Mouse (Mus musculus) intestine, postnatal 0 days (tissue): Measurements from ENCODE around the gene Cel. TPM values are rescaled to one million over a fixed set of nuclear protein-coding genes. Genes with fewer than 3 reads are reported as not detected.

Experiments
- ATAC-seq: fragments of 200-750 bp; cut with Nextera tagmentation; 2 replicates; pipeline ENCODE4 v1.8.0; 2017; ENCODE audit warnings: mild to moderate bottlenecking, moderate TSS enrichment, moderate library complexity
- H3K27ac ChIP-seq: fragments of 300-500 bp; sonication (generic); 2 replicates; pipeline ENCODE4 v1.5.1; 2014; ENCODE audit warnings: mild to moderate bottlenecking, low read depth, low read length, moderate library complexity
- H3K27me3 ChIP-seq: fragments of 300-500 bp; sonication (generic); replicated peaks from 2 replicates; pipeline ENCODE4 v1.6.1; 2014; ENCODE audit warnings: low read length, mixed read lengths; ENCODE audit not compliant: control insufficient read depth, insufficient read depth
- H3K36me3 ChIP-seq: fragments of 300-500 bp; sonication (generic); 2 replicates; pipeline ENCODE4 v1.6.1; 2014; ENCODE audit warnings: mild to moderate bottlenecking, moderate library complexity; ENCODE audit not compliant: control insufficient read depth, insufficient read depth
- H3K4me1 ChIP-seq: fragments of 300-500 bp; sonication (generic); replicated peaks from 2 replicates; pipeline ENCODE4 v1.6.1; 2014; ENCODE audit warnings: antibody characterized with exemption, low read length, mixed read lengths; ENCODE audit not compliant: control insufficient read depth, insufficient read depth
- H3K4me2 ChIP-seq: fragments of 300-500 bp; sonication (generic); replicated peaks from 2 replicates; pipeline ENCODE4 v1.6.1; 2014; ENCODE audit warnings: low read depth, mild to moderate bottlenecking, moderate library complexity
- H3K4me3 ChIP-seq: fragments of 300-500 bp; sonication (generic); 2 replicates; pipeline ENCODE4 v1.5.1; 2014; ENCODE audit warnings: low read depth, low read length
- H3K9ac ChIP-seq: fragments of 300-500 bp; sonication (generic); 2 replicates; pipeline ENCODE4 v1.6.1; 2014; ENCODE audit warnings: mild to moderate bottlenecking, low read depth, low read length
- H3K9me3 ChIP-seq: fragments of 300-500 bp; sonication (generic); 2 replicates; pipeline ENCODE4 v1.6.1; 2016; ENCODE audit warnings: mixed run types; ENCODE audit not compliant: control insufficient read depth
- CTCF ChIP-seq: sonication (generic); IDR thresholded peaks from 2 replicates; pipeline ENCODE4 v1.5.1; 2016; ENCODE audit warnings: low read depth, mild to moderate bottlenecking, control low read depth, antibody characterized with exemption, moderate library complexity
- WGBS: fragments of 180-500 bp; shearing (Covaris S2); extraction: QIAGEN DNeasy Blood & Tissue Kit; methylation state at CpG from one replicate; pipeline ENCODE4 v1.1.7; 2014; 5-methylcytosine and 5-hydroxymethylcytosine counted together
- polyA plus RNA-seq: library from polyadenylated mRNA; unstranded; fragments of >200 nt; fragmentation: Nextera tagmentation; extraction: Ambion mirVana; gene quantifications from 2 replicates; pipeline ENCODE4 v1.2.1, GENCODE M21; 2015

Gene Cel
- polyA plus RNA-seq, 1 experiment from 2014 or later: 5.5 TPM

DNA sequence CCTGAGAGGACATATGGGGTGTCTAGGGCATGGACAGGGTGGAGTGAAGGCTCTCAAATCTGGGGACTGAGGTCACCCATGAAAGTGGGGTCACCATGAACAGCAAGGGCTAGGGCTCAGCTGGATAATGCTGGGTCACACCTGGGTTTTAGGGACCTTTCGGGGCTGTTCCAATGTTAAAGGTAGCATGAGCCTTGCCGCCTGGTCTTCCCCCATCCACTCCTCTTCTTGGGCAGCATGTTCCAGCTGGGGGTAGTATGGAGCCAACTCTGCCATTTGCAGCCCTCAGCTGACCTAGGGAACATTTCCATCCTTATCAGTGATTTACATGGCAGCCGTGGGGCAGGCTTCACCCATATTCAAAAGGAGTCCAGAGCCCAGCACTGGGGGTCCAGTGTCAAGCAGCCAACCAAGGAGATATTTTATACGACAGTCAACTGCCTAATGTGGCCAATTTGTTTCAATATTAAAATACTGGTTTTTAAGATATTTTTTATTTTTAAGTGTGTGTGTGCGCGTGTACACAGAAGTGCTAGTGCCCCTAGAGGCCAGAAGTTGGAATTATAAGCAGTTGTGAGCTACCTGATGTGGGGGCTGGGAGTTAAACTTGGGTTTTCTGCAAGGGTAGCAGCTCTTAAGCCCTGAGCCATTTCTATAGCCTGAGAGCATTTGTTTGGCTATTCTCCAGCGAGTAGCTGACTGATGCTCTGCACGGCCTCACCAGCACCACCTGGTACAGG is 43.6 kb upstream of the Cel start:
- Histone ChIP-seq H3K4me3 (no peak overlapping the region), H3K4me2 (no peak overlapping the region), H3K9ac (no peak overlapping the region), H3K36me3 (no peaks in the 10 kb centered on the region; the same call in 1 of the 2 replicates), H3K9me3 (no peaks in the 10 kb centered on the region), H3K27me3 (no peaks in the 10 kb centered on the region), H3K4me1 (no peaks in the 10 kb centered on the region), H3K27ac (no peak overlapping the region)
- ATAC-seq: no peak
- peak; percentile 54 for TF ChIP-seq CTCF
- 63% methylated on average over 8 of the region's 8 CpGs for WGBS

DNA sequence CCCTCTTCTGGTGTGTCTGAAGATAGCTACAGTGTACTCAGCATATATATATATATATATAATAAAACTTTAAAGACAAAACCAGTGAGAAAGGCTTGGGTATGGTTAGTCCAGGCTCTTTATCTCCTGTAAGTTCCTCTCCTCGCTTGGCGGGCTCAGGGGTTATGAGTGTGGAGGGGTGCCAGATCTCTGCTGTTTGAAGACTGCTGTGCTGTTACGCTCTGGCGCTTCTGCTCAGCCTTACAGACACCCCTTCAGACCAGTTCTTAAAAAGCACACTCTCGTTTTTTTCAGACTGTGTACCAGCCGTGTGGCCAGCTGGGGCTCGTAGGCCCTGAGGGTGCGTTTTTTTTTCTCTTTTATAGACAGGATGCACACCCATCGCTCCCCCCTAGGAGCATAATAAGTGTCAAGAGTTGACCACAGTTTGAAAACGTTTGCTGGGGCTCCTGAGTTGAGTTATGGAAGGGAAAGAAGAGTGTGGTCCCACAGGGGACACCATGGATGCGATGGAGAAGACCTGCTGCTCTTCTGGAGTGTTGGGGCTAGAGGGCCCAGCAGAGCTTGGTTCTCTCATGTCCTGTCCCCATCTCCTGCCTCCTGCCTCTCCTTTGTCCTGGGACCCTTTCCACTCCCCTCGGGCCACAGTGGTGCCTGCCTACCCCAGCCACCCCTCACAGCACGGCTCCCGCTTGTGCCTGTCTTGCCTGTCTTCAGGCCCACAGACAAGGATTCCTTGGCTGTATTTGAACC is 42.8 kb upstream of the Cel start:
- no peak for ATAC-seq
- H3K36me3 ChIP-seq: no peaks in the 10 kb centered on the region; the same call in 1 of the 2 replicates
- TF ChIP-seq CTCF: no peak
- H3K4me1 ChIP-seq: no peaks in the 10 kb centered on the region
- WGBS: 73% methylated on average over 14 of the region's 14 CpGs
- H3K9ac ChIP-seq: no peak overlapping the region
- H3K9me3 ChIP-seq: no peaks in the 10 kb centered on the region
- H3K27ac ChIP-seq: no peak overlapping the region
- no peak overlapping the region for H3K4me3 ChIP-seq
- no peaks in the 10 kb centered on the region for H3K27me3 ChIP-seq
- no peak overlapping the region for H3K4me2 ChIP-seq

DNA sequence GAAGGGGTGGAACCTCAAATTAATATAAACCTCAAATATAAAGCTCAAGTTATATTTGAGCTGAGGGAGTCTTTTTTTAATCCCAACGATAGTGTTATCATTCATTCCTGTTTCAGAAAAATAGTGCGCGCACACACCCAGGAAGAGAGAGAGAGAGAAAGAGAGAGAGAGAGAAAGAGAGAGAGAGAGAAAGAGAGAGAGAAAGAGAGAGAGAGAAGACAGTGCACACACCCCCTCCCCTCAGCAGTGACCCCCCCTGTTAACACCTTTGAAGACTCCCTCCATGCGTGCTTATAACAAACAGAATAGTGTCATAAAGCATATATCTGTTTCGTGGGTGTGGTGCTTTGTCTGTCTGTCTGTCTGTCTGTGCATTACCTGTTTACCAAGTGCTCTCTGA is 40.3 kb upstream of the Cel start:
- WGBS: 73% methylated on average over 5 of the region's 5 CpGs
- no peak for ATAC-seq
- no peak for TF ChIP-seq CTCF
- Histone ChIP-seq H3K27ac (no peak overlapping the region), H3K36me3 (no peaks in the 10 kb centered on the region; the same call in 1 of the 2 replicates), H3K9me3 (no peaks in the 10 kb centered on the region), H3K4me2 (no peak overlapping the region), H3K9ac (no peak overlapping the region), H3K27me3 (no peaks in the 10 kb centered on the region), H3K4me3 (no peak overlapping the region), H3K4me1 (no peaks in the 10 kb centered on the region)

DNA sequence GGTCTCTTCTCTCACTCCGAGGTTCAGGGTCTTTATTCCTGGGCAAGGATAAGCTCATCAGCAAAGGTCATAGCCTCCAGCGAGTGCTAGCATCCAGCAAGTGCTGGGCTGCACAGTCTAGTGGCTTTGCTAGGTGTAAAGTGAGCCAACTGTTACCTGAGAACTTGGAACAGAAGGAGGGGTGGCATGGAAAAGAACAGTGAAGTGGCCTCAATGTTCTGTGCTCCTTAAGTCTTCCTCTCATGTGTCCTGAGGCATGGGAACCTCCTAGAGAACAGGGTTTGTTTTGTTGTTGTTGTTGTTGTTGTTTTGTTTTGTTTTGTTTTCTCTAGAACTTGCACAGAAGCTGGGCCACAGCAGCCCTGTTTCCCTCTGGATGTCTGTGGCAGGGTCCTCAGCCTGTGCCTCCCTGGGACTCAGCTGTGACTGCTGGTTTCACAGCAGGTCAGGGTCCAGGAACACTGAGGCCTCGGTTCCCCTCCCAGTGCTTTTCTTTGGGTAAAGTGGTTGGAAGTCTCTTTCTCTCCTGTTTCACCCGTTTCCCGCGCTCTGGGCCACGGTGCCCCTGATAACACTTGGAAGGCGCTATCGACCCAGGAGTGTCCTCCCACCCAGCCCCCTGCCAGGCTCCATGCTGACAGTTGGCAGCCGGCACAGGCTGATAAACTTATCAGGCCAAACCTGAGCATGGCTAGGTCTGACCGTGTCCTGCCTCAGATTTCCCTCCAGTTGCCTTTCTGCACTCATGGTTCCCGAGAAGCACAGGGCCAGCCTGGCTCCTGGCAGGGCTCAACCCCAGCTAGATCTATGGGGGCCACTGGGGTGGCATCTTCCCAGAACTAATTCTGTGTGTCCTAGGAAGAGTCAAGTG is 38.8 kb upstream of the Cel start:
- no peak overlapping the region for H3K9ac ChIP-seq
- H3K27ac ChIP-seq: no peak overlapping the region
- no peak overlapping the region for H3K4me3 ChIP-seq
- no peaks in the 10 kb centered on the region for H3K4me1 ChIP-seq
- no peaks in the 10 kb centered on the region for H3K9me3 ChIP-seq
- WGBS: 45% methylated on average over 12 of the region's 12 CpGs
- ATAC-seq: no peak
- no peaks in the 10 kb centered on the region for H3K36me3 ChIP-seq
- no peak for TF ChIP-seq CTCF
- H3K27me3 ChIP-seq: no peaks in the 10 kb centered on the region
- no peak overlapping the region for H3K4me2 ChIP-seq

DNA sequence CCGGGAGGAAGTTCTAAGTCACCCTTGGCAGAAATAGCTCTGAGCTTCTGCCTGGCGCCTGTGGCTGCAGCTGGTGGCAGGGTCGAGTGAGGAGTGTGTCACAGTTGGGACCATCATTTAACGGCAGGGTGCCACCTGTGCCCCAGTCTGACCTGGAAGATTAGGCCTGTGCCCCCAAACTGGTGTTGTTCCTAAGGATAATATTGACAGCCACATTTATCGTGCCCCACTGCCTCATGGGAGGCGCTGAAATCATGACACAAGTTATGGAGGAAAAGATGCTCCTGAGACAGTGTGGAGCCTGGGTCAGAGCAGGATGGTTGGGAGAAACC is 36.3 kb upstream of the Cel start:
- Histone ChIP-seq H3K9ac (no peak overlapping the region), H3K4me3 (no peak overlapping the region), H3K27ac (no peak overlapping the region), H3K9me3 (no peaks in the 10 kb centered on the region), H3K36me3 (no peaks in the 10 kb centered on the region), H3K4me1 (no peaks in the 10 kb centered on the region), H3K27me3 (no peaks in the 10 kb centered on the region), H3K4me2 (no peak overlapping the region)
- no peak for ATAC-seq
- no peak for TF ChIP-seq CTCF
- WGBS: 73% methylated on average over 6 of the region's 6 CpGs
